Mouse (Mus musculus) olfactory bulb, adult 2 months (tissue): ENCODE measurements around the gene Mycn.

Source experiments
- CTCF ChIP-seq: fragments of 200-500 bp; IDR thresholded peaks from 2 replicates; pipeline ENCODE4 v1.5.1; 2012; ENCODE audit warnings: low read depth, mild to moderate bottlenecking, low read length, moderate library complexity; ENCODE audit not compliant: insufficient read depth
- POLR2A ChIP-seq: fragments of 200-500 bp; IDR thresholded peaks from 2 replicates; pipeline ENCODE4 v1.6.1; 2012; ENCODE audit warnings: mild to moderate bottlenecking, low read depth, low read length, moderate library complexity; ENCODE audit not compliant: insufficient read depth

DNA sequence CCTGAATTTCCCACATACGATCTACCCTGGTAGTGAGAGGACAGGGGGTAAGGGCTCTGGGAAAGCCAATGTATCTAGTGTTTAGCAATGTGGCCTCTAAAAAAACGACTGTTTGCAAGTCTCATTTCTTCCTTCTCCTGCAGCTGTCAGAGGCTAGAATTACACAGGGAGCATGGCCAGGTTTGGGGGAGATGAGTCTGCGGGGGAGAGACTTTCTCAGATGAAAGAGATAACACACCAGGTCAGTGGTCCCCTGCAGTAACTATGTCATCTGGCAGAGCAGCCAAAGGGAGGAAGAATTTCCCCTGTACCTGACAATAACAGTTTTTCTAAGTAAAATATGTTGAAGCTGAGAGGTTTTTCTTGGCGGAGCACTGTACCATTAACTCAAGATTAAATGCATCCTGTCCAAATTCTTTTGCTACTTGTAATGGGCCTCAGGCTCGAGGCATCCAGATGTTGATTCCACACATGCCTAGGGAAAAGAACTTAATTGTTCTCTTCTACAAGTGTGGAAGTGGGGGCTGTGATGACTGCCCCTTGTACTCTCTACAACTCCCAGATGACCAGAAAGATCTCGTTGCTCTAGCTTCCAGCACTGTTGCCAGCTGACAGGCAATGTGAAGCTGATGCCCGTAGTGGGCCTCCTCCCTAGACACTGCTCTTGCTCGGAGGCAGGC is 31.2 kb upstream of the Mycn start:
- TF ChIP-seq CTCF, result no peak
- no peak for TF ChIP-seq POLR2A
